Mouse (Mus musculus) kidney, postnatal 0 days (tissue): ENCODE measurements around the gene Ppp2r2c. TPM values are rescaled to one million over a fixed set of nuclear protein-coding genes. Genes with fewer than 3 reads are reported as not detected.

Experiments
- ATAC-seq: fragments of 200-750 bp; cut with Nextera tagmentation; replicated peaks from 2 replicates; pipeline ENCODE4 v1.8.0; 2017; ENCODE audit warnings: low read depth, moderate number of reproducible peaks, moderate TSS enrichment, moderate library complexity; ENCODE audit not compliant: low FRiP score
- DNase-seq: peaks from one replicate; pipeline ENCODE4 v3.0.0-alpha.2; 2016; ENCODE audit warnings: low spot score
- H3K27ac ChIP-seq: fragments of 300-500 bp; sonication (generic); 2 replicates; pipeline ENCODE4 v1.5.1; 2014; ENCODE audit warnings: mild to moderate bottlenecking
- H3K27me3 ChIP-seq: fragments of 300-500 bp; sonication (generic); 2 replicates; pipeline ENCODE4 v1.6.1; 2014; ENCODE audit warnings: low read length, mixed read lengths; ENCODE audit not compliant: insufficient read depth
- H3K36me3 ChIP-seq: fragments of 300-500 bp; sonication (generic); 2 replicates; pipeline ENCODE4 v1.6.1; 2014; ENCODE audit warnings: low read length, mixed read lengths; ENCODE audit not compliant: insufficient read depth
- H3K4me1 ChIP-seq: fragments of 300-500 bp; sonication (generic); replicated peaks from 2 replicates; pipeline ENCODE4 v1.6.1; 2014; ENCODE audit warnings: antibody characterized with exemption, low read length, mixed read lengths; ENCODE audit not compliant: insufficient read depth
- H3K4me2 ChIP-seq: fragments of 300-500 bp; sonication (generic); 2 replicates; pipeline ENCODE4 v1.6.1; 2014; ENCODE audit warnings: mild to moderate bottlenecking, low read length, moderate library complexity, mixed read lengths
- H3K4me3 ChIP-seq: fragments of 300-500 bp; sonication (generic); replicated peaks from 2 replicates; pipeline ENCODE4 v1.5.1; 2014; ENCODE audit warnings: low read depth, low read length
- H3K9ac ChIP-seq: fragments of 300-500 bp; sonication (generic); 2 replicates; pipeline ENCODE4 v1.6.1; 2014; ENCODE audit warnings: low read depth, low read length
- H3K9me3 ChIP-seq: fragments of 300-500 bp; sonication (generic); replicated peaks from 2 replicates; pipeline ENCODE4 v1.6.1; 2016; ENCODE audit warnings: low read length, inconsistent platforms, mixed read lengths
- CTCF ChIP-seq: IDR thresholded peaks from 2 replicates; pipeline ENCODE4 v1.5.1; 2016; ENCODE audit warnings: antibody characterized with exemption, low read depth, mild to moderate bottlenecking, moderate library complexity
- WGBS: fragments of 180-500 bp; shearing (Covaris S2); extraction: QIAGEN DNeasy Blood & Tissue Kit; methylation state at CpG from one replicate; pipeline ENCODE4 v1.1.7; 2014; 5-methylcytosine and 5-hydroxymethylcytosine counted together
- polyA plus RNA-seq: library from polyadenylated mRNA; unstranded; fragments of >200 nt; fragmentation: Nextera tagmentation; extraction: Ambion mirVana; gene quantifications from 2 replicates; pipeline ENCODE4 v1.2.1, GENCODE M21; 2015

The Ppp2r2c gene
- polyA plus RNA-seq, 1 experiment from 2014 or later, result 0.11 TPM

- Histone ChIP-seq H3K27ac (no peak overlapping the region), H3K27me3 (no peaks in the 10 kb centered on the region), H3K4me1 (no peaks in the 10 kb centered on the region), H3K36me3 (no peaks in the 10 kb centered on the region), H3K4me3 (no peak overlapping the region), H3K9me3 (no peaks in the 10 kb centered on the region), H3K4me2 (no peak overlapping the region), H3K9ac (no peak overlapping the region)
- no peak for TF ChIP-seq CTCF
- WGBS, result 81% methylated on average over 21 of the region's 21 CpGs
- no peak for DNase-seq
- no peak for ATAC-seq
Observed at GRCm38 (mm10) chr5:36909545-36909944, 41.2 kb downstream of the Ppp2r2c start.

- WGBS, result 9% methylated on average over 7 of the region's 7 CpGs
Observed at GRCm38 (mm10) chr5:36910980-36911379, 42.7 kb downstream of the Ppp2r2c start.

GRCm38 (mm10) chr5:36911759-36912352 is 43.5 kb downstream of the Ppp2r2c start:
- H3K4me2 ChIP-seq, result no peak overlapping the region
- DNase-seq, result no peak
- H3K4me3 ChIP-seq, result no peak overlapping the region
- H3K4me1 ChIP-seq, result no peaks in the 10 kb centered on the region
- H3K36me3 ChIP-seq, result no peaks in the 10 kb centered on the region
- H3K27ac ChIP-seq, result no peak overlapping the region
- WGBS, result 63% methylated on average over 11 of the region's 11 CpGs
- no peaks in the 10 kb centered on the region for H3K9me3 ChIP-seq
- no peaks in the 10 kb centered on the region for H3K27me3 ChIP-seq
- ATAC-seq, result no peak
- no peak overlapping the region for H3K9ac ChIP-seq
- TF ChIP-seq CTCF, result no peak

More at GRCm38 (mm10) chr5:36910980-36911379, 42.7 kb downstream of the Ppp2r2c start:
- Histone ChIP-seq H3K9ac (no peak overlapping the region), H3K27ac (no peak overlapping the region), H3K4me2 (no peak overlapping the region), H3K4me3 (no peak overlapping the region), H3K4me1 (no peaks in the 10 kb centered on the region), H3K36me3 (no peaks in the 10 kb centered on the region), H3K27me3 (no peaks in the 10 kb centered on the region), H3K9me3 (no peaks in the 10 kb centered on the region)
- DNase-seq (no peak), ATAC-seq (no peak)
- TF ChIP-seq CTCF, result no peak

GRCm38 (mm10) chr5:36912602-36913310 is 44.4 kb downstream of the Ppp2r2c start:
- TF ChIP-seq CTCF, result no peak
- Histone ChIP-seq H3K4me3 (no peak overlapping the region), H3K9me3 (no peaks in the 10 kb centered on the region), H3K27me3 (no peaks in the 10 kb centered on the region), H3K9ac (no peak overlapping the region), H3K4me2 (no peak overlapping the region), H3K36me3 (no peaks in the 10 kb centered on the region), H3K4me1 (no peaks in the 10 kb centered on the region), H3K27ac (no peak overlapping the region)
- ATAC-seq (no peak), DNase-seq (no peak)
- WGBS, result 42% methylated on average over 14 of the region's 14 CpGs

GRCm38 (mm10) chr5:36915256-36915655 is 46.9 kb downstream of the Ppp2r2c start:
- DNase-seq, result no peak
- ATAC-seq, result no peak
- Histone ChIP-seq H3K27ac (no peak overlapping the region), H3K27me3 (no peaks in the 10 kb centered on the region), H3K4me2 (no peak overlapping the region), H3K4me3 (no peak overlapping the region), H3K9me3 (no peaks in the 10 kb centered on the region), H3K36me3 (no peaks in the 10 kb centered on the region), H3K4me1 (no peaks in the 10 kb centered on the region), H3K9ac (no peak overlapping the region)
- WGBS, result 67% methylated on average over 3 of the region's 3 CpGs
- no peak for TF ChIP-seq CTCF

GRCm38 (mm10) chr5:36916581-36916980 is 48.3 kb downstream of the Ppp2r2c start:
- no peak for ATAC-seq
- no peaks in the 10 kb centered on the region for H3K27me3 ChIP-seq
- no peak for TF ChIP-seq CTCF

More at GRCm38 (mm10) chr5:36916581-36916980, 48.3 kb downstream of the Ppp2r2c start:
- DNase-seq, result no peak
- Histone ChIP-seq H3K4me1 (no peaks in the 10 kb centered on the region), H3K27ac (no peak overlapping the region), H3K36me3 (no peaks in the 10 kb centered on the region), H3K9me3 (no peaks in the 10 kb centered on the region), H3K4me2 (no peak overlapping the region), H3K9ac (no peak overlapping the region), H3K4me3 (no peak overlapping the region)
- 78% methylated on average over 4 of the region's 4 CpGs for WGBS
